Mouse (Mus musculus) MEL (cell line): ENCODE measurements around the gene Ifi27l2b.

Experiments
- CTCF ChIP-seq, 3 experiments: IDR thresholded peaks in 2 of 3; conservative IDR thresholded peaks in 1 of 3; 2 replicates each; pipeline ENCODE4 v1.5.1; 2011 to 2012; ENCODE audit warnings: low read length in 3 of 3, low read depth in 2 of 3, mild to moderate bottlenecking in 2 of 3, improper control_type of control experiment in 1 of 3, inconsistent platforms in 1 of 3, mixed read lengths in 1 of 3, moderate library complexity in 1 of 3; ENCODE audit not compliant: control insufficient read depth in 1 of 3, insufficient read depth in 1 of 3, poor library complexity in 1 of 3, severe bottlenecking in 1 of 3
- GATA1 ChIP-seq: IDR thresholded peaks from 2 replicates; pipeline ENCODE4 v1.6.1; 2011; ENCODE audit warnings: low read depth, low read length, improper control_type of control experiment

- TF ChIP-seq CTCF (IDR thresholded peaks at IDR 0.05 in 2 of 3, conservative IDR thresholded peaks at IDR 0.05 in 1 of 3; ENCODE audit: control insufficient read depth in 1 of 3, insufficient read depth in 1 of 3, low read depth in 2 of 3, low read length in 3 of 3, poor library complexity in 1 of 3, severe bottlenecking in 1 of 3) (no peak), GATA1 (no peak)
Observed at GRCm38 (mm10) chr12:103504402-103504801, 47.4 kb upstream of the Ifi27l2b start.
